ENCODE assay signal across 9 mouse cellular contexts in genomic region chr2:127832833-127833190, GRCm38 (mm10). TPM values are rescaled to one million over a fixed set of nuclear protein-coding genes. Genes with fewer than 3 reads are reported as not detected.
DNase-seq lines count a peak whose midpoint lies in the region; ATAC-seq and TF ChIP-seq lines count a peak whose summit lies in the region.
"Had no signal": no experiment of that assay in that cellular context is flagged by ENCODE, and none has a peak within 500 bp of the region (broad histone marks: within the 10 kb centered on the region; RNA-seq: fewer than 3 reads in every experiment).

No protein-coding gene starts in this region.

- H3K27ac ChIP-seq in forebrain, postnatal 0 days (ENCODE audit: low read depth, low read length): no peak overlapping the region
- no peak overlapping the region for H3K27ac ChIP-seq in forebrain, embryonic 10.5 days
- H3K27ac ChIP-seq in midbrain, embryonic 14.5 days (replicated peaks; ENCODE audit: low read depth, low read length): no peak overlapping the region
- H3K27ac ChIP-seq in midbrain, embryonic 15.5 days: no peak overlapping the region
- H3K27ac ChIP-seq in embryonic facial prominence, embryonic 14.5 days (replicated peaks; ENCODE audit: low read depth, low read length): no peak overlapping the region

- H3K9ac ChIP-seq in forebrain, postnatal 0 days: no peak overlapping the region
- no peak overlapping the region for H3K9ac ChIP-seq in midbrain, embryonic 14.5 days (replicated peaks; ENCODE audit: low read length)
- H3K9ac ChIP-seq in midbrain, embryonic 15.5 days: no peak overlapping the region
- H3K9ac ChIP-seq in embryonic facial prominence, embryonic 14.5 days (ENCODE audit: low read depth, low read length): no peak overlapping the region

- no peaks in the 10 kb centered on the region for H3K9me3 ChIP-seq in forebrain, postnatal 0 days (ENCODE audit: low read length)
- no peaks in the 10 kb centered on the region for H3K9me3 ChIP-seq in forebrain, embryonic 10.5 days
- no peaks in the 10 kb centered on the region for H3K9me3 ChIP-seq in midbrain, embryonic 14.5 days (ENCODE audit: control insufficient read depth, low read length)
- H3K9me3 ChIP-seq in midbrain, embryonic 15.5 days: no peaks in the 10 kb centered on the region
- no peaks in the 10 kb centered on the region for H3K9me3 ChIP-seq in embryonic facial prominence, embryonic 14.5 days (ENCODE audit: control insufficient read depth, low read length)

- H3K27me3 ChIP-seq in forebrain, postnatal 0 days (ENCODE audit: insufficient read depth, low read length): no peaks in the 10 kb centered on the region
- H3K27me3 ChIP-seq in forebrain, embryonic 10.5 days (ENCODE audit: poor library complexity, severe bottlenecking): peaks cover 10% of the 10 kb centered on the region
- no peaks in the 10 kb centered on the region for H3K27me3 ChIP-seq in midbrain, embryonic 14.5 days (ENCODE audit: control insufficient read depth, insufficient read depth, low read length)
- H3K27me3 ChIP-seq in midbrain, embryonic 15.5 days (replicated peaks): peaks cover 3% of the 10 kb centered on the region; the same call in 1 of the 2 replicates
- H3K27me3 ChIP-seq in embryonic facial prominence, embryonic 14.5 days (replicated peaks; ENCODE audit: control insufficient read depth, insufficient read depth, low read length): peaks cover 3% of the 10 kb centered on the region; the same call in 1 of the 2 replicates

- DNase-seq in forebrain, postnatal 0 days: peak; percentile 36
- DNase-seq in forebrain, embryonic 10.5 days (ENCODE audit: extremely low spot score, low spot score): no peak
- DNase-seq in midbrain, embryonic 14.5 days: peak; percentile 71
- DNase-seq in embryonic facial prominence, embryonic 14.5 days (ENCODE audit: low spot score): peak; percentile 49
- peak; percentile 9 for DNase-seq in retina, adult 2 months (ENCODE audit: low read depth, low spot score)
- no peak for DNase-seq in layer of hippocampus, adult 9-11 months

- H3K4me1 ChIP-seq in forebrain, postnatal 0 days (ENCODE audit: insufficient read depth): no peaks in the 10 kb centered on the region
- H3K4me1 ChIP-seq in forebrain, embryonic 10.5 days: peaks cover 23% of the 10 kb centered on the region
- H3K4me1 ChIP-seq in midbrain, embryonic 14.5 days (ENCODE audit: control insufficient read depth, insufficient read depth, low read length): no peaks in the 10 kb centered on the region
- H3K4me1 ChIP-seq in midbrain, embryonic 15.5 days: peaks cover 11% of the 10 kb centered on the region
- H3K4me1 ChIP-seq in embryonic facial prominence, embryonic 14.5 days (ENCODE audit: control insufficient read depth, insufficient read depth, low read length): no peaks in the 10 kb centered on the region; the same call in 1 of the 2 replicates

- H3K36me3 ChIP-seq in forebrain, postnatal 0 days (ENCODE audit: insufficient read depth): no peaks in the 10 kb centered on the region
- peaks cover 19% of the 10 kb centered on the region for H3K36me3 ChIP-seq in forebrain, embryonic 10.5 days (replicated peaks)
- H3K36me3 ChIP-seq in midbrain, embryonic 14.5 days (ENCODE audit: control insufficient read depth, insufficient read depth, low read length): no peaks in the 10 kb centered on the region
- H3K36me3 ChIP-seq in midbrain, embryonic 15.5 days (replicated peaks): no peaks in the 10 kb centered on the region
- H3K36me3 ChIP-seq in embryonic facial prominence, embryonic 14.5 days (ENCODE audit: control insufficient read depth, insufficient read depth, low read length): peaks cover 5% of the 10 kb centered on the region; the same call in 1 of the 2 replicates

- no peak for ATAC-seq in forebrain, postnatal 0 days
- no peak for ATAC-seq in midbrain, embryonic 14.5 days (ENCODE audit: low FRiP score, low TSS enrichment)
- no peak for ATAC-seq in midbrain, embryonic 15.5 days (replicated peaks)
- ATAC-seq in embryonic facial prominence, embryonic 14.5 days (ENCODE audit: low read depth): no peak
- ATAC-seq in frontal cortex, adult (ENCODE audit: low TSS enrichment): no peak

- WGBS in forebrain, postnatal 0 days: 19% methylated on average over 2 of the region's 2 CpGs
- WGBS in forebrain, embryonic 10.5 days: 28% methylated on average over 2 of the region's 2 CpGs
- WGBS in midbrain, embryonic 14.5 days: 16% methylated on average over 2 of the region's 2 CpGs
- WGBS in midbrain, embryonic 15.5 days: 17% methylated on average over 2 of the region's 2 CpGs
- WGBS in embryonic facial prominence, embryonic 14.5 days: 11% methylated on average over 2 of the region's 2 CpGs

- H3K4me2 ChIP-seq in forebrain, postnatal 0 days (ENCODE audit: low read depth): no peak overlapping the region
- H3K4me2 ChIP-seq in midbrain, embryonic 14.5 days (ENCODE audit: low read length): no peak overlapping the region
- no peak overlapping the region for H3K4me2 ChIP-seq in midbrain, embryonic 15.5 days
- no peak overlapping the region for H3K4me2 ChIP-seq in embryonic facial prominence, embryonic 14.5 days (ENCODE audit: low read depth, low read length)

- no peak overlapping the region for H3K4me3 ChIP-seq in forebrain, postnatal 0 days (ENCODE audit: low read depth, low read length)
- no peak overlapping the region for H3K4me3 ChIP-seq in forebrain, embryonic 10.5 days
- no peak overlapping the region for H3K4me3 ChIP-seq in midbrain, embryonic 14.5 days (replicated peaks; ENCODE audit: low read depth, low read length)
- no peak overlapping the region for H3K4me3 ChIP-seq in midbrain, embryonic 15.5 days
- H3K4me3 ChIP-seq in embryonic facial prominence, embryonic 14.5 days (ENCODE audit: low read depth, low read length): no peak overlapping the region

- peak; percentile 61 for TF ChIP-seq CTCF in forebrain, postnatal 0 days (IDR thresholded peaks at IDR 0.05; ENCODE audit: low read depth)

RNA-seq across cellular contexts. Expression of gene Bub1, which starts 1.1 kb away (rescaled TPM):
- total RNA-seq in forebrain, postnatal 0 days (2014; rRNA removed): 3.9 and 5.2 TPM in 2 replicates
- 3.3 and 3.7 TPM in 2 replicates for polyA plus RNA-seq in forebrain, postnatal 0 days (2015; fragmentation: Nextera tagmentation; extraction: Ambion mirVana)
- 116 and 126 TPM in 2 replicates for polyA plus RNA-seq in forebrain, embryonic 10.5 days (2016; fragmentation: Nextera tagmentation; extraction: Ambion mirVana)
- 3.0 and 5.0 TPM in 2 replicates for polyA plus RNA-seq in midbrain, embryonic 14.5 days (2014; fragmentation: Nextera tagmentation; extraction: Ambion mirVana)
- polyA plus RNA-seq in midbrain, embryonic 15.5 days (2015; fragmentation: Nextera tagmentation; extraction: Ambion mirVana): 7.0 and 7.2 TPM in 2 replicates
- polyA plus RNA-seq in embryonic facial prominence, embryonic 14.5 days (2014; fragmentation: Nextera tagmentation; extraction: Ambion mirVana): 16.8 and 18.9 TPM in 2 replicates

RNA-seq across cellular contexts. Expression of gene Acoxl, which starts 5.9 kb away (rescaled TPM):
- not detected in 2 replicates for total RNA-seq in forebrain, postnatal 0 days (2014; rRNA removed)
- polyA plus RNA-seq in forebrain, postnatal 0 days (2015; fragmentation: Nextera tagmentation; extraction: Ambion mirVana): 0.10 and 0.14 TPM in 2 replicates
- 0.09 TPM in 2 replicates for polyA plus RNA-seq in forebrain, embryonic 10.5 days (2016; fragmentation: Nextera tagmentation; extraction: Ambion mirVana)
- polyA plus RNA-seq in midbrain, embryonic 14.5 days (2014; fragmentation: Nextera tagmentation; extraction: Ambion mirVana): 0.13 and 0.24 TPM in 2 replicates
- 0.13 and 0.33 TPM in 2 replicates for polyA plus RNA-seq in midbrain, embryonic 15.5 days (2015; fragmentation: Nextera tagmentation; extraction: Ambion mirVana)
- polyA plus RNA-seq in embryonic facial prominence, embryonic 14.5 days (2014; fragmentation: Nextera tagmentation; extraction: Ambion mirVana): 0.12 and 0.24 TPM in 2 replicates
- total RNA-seq: left cerebral cortex, postnatal 36 days had no signal

RNA-seq across cellular contexts. Expression of gene Mtln, which starts 40.5 kb away (rescaled TPM):
- 24.3 and 36.9 TPM in 2 replicates for total RNA-seq in forebrain, postnatal 0 days (2014; rRNA removed)
- polyA plus RNA-seq in forebrain, postnatal 0 days (2015; fragmentation: Nextera tagmentation; extraction: Ambion mirVana): 49.9 and 63.3 TPM in 2 replicates
- polyA plus RNA-seq in forebrain, embryonic 10.5 days (2016; fragmentation: Nextera tagmentation; extraction: Ambion mirVana): 26.0 and 30.5 TPM in 2 replicates
- polyA plus RNA-seq in midbrain, embryonic 14.5 days (2014; fragmentation: Nextera tagmentation; extraction: Ambion mirVana): 38.2 and 44.6 TPM in 2 replicates
- polyA plus RNA-seq in midbrain, embryonic 15.5 days (2015; fragmentation: Nextera tagmentation; extraction: Ambion mirVana): 33.5 and 35.1 TPM in 2 replicates
- 38.4 and 42.2 TPM in 2 replicates for polyA plus RNA-seq in embryonic facial prominence, embryonic 14.5 days (2014; fragmentation: Nextera tagmentation; extraction: Ambion mirVana)

RNA-seq across cellular contexts. Expression of gene Nphp1, which starts 44.1 kb away (rescaled TPM):
- total RNA-seq in forebrain, postnatal 0 days (2014; rRNA removed): 12.7 and 14.7 TPM in 2 replicates
- 17.6 and 19.9 TPM in 2 replicates for polyA plus RNA-seq in forebrain, postnatal 0 days (2015; fragmentation: Nextera tagmentation; extraction: Ambion mirVana)
- polyA plus RNA-seq in forebrain, embryonic 10.5 days (2016; fragmentation: Nextera tagmentation; extraction: Ambion mirVana): 45.8 and 48.6 TPM in 2 replicates
- 10.8 and 17.2 TPM in 2 replicates for polyA plus RNA-seq in midbrain, embryonic 14.5 days (2014; fragmentation: Nextera tagmentation; extraction: Ambion mirVana)
- 16.9 and 17.7 TPM in 2 replicates for polyA plus RNA-seq in midbrain, embryonic 15.5 days (2015; fragmentation: Nextera tagmentation; extraction: Ambion mirVana)
- polyA plus RNA-seq in embryonic facial prominence, embryonic 14.5 days (2014; fragmentation: Nextera tagmentation; extraction: Ambion mirVana): 27.4 and 28.3 TPM in 2 replicates

Comparison
In these comparisons a context has a peak if more than half of its experiments do, and no peak if none do; other contexts are left out.
1. DNase-seq: peak in forebrain, postnatal 0 days (single experiment), midbrain, embryonic 14.5 days (single experiment), embryonic facial prominence, embryonic 14.5 days (single experiment) and retina, adult 2 months (single experiment); none in forebrain, embryonic 10.5 days (single experiment) and layer of hippocampus, adult 9-11 months (single experiment).